Mouse (Mus musculus) regulatory T cell (primary cell): ENCODE data around the gene Gm21060.
"Not testable (repeated sequence)": the region's sequence is repeated elsewhere in the genome, so short reads cannot be mapped to it uniquely, and the experiment has no call there.

ENCODE experiments used
- in situ Hi-C: fragments of 300-600 bp; cut with MboI, MseI; formaldehyde crosslinking; loops from one replicate; pipeline ENCODE4 v1.15.1; 2025; ENCODE audit warnings: high pct_unique_total_duplicates

Gene Gm21060

GRCm38 (mm10) chr19:61296969-61297368 is at the start of gene Gm21060:
Gm21060 (minus strand) TSS chr19:61297069.
- in situ Hi-C loops, result no loop called here

DNA sequence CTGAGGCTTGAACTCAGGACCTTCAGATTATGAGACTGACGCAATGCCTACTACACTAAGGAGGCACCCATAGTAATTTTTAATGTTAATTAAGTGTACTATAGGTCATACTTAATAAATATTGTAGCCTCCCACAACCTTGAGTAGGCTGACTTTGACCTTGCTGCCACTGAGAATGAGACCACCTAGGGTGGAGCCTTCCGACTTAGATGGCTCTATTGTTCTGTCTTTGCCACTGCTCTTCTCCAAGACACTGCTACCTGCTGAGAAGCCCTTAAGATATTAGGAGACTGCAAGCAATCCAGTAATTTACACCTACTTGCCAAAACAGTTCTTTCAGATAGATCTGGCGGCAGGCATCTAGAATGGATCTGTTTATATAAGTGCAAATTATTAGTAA is 24.0 kb upstream of the Gm21060 start:
- in situ Hi-C loops, result not testable (repeated sequence)

- in situ Hi-C loops, result loop anchor here (5.0 kb wide), 1 partner anchor 36 kb away; no protein-coding TSS in a partner anchor
These were observed 16.3 kb upstream of the Gm21060 start for GRCm38 (mm10) chr19:61313185-61313584.

- in situ Hi-C loops, result loop anchor here (5.0 kb wide), 1 partner anchor 35 kb away; no protein-coding TSS in a partner anchor
These were observed 15.5 kb upstream of the Gm21060 start for GRCm38 (mm10) chr19:61312400-61312799.

GRCm38 (mm10) chr19:61308083-61308482 is 11.2 kb upstream of the Gm21060 start:
- in situ Hi-C loops, result not testable (repeated sequence)

GRCm38 (mm10) chr19:61285033-61285432 is 11.8 kb downstream of the Gm21060 start:
- in situ Hi-C loops, result not testable (repeated sequence)

DNA sequence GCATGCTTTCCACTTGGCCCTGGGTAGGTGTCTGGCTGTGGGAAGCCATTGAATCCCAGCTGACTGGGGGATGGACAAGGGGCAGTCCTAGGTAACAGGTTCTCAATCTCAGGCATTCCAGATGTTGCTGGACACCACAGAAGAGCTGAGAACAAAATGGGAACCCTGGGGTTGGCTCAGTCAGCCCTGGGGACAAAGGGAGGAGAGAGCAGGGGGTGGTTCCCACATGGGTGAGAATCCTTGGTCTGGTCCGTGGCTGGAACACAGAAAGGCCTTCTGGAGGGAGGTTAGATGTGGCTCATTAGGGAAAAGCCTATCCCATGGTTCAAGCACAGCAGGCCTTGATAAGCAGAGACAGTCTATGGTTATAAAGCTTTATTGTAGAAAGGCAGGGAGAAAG is 13.3 kb downstream of the Gm21060 start:
- in situ Hi-C loops, result no loop called here

DNA sequence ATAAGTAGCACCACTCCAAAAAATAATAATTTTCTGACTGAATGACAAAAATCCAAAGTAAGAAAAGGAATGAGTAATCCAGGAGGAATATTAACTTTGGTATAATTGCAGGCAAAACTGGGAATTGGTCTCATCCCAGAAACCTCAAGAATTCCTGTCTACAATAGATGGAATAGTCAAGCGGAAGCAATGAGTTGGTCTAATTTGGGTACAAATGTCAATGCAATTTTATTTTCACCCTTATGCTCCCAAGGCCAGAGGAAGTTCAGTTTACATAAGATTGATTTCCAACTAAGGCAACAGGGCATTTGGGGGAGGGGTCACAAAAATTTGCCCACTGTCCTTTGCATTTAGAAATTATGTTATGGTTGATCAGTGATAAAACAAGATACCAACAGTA is 21.4 kb downstream of the Gm21060 start:
- in situ Hi-C loops, result loop anchor here (5.0 kb wide), 1 partner anchor 37 kb away; no protein-coding TSS in a partner anchor

DNA sequence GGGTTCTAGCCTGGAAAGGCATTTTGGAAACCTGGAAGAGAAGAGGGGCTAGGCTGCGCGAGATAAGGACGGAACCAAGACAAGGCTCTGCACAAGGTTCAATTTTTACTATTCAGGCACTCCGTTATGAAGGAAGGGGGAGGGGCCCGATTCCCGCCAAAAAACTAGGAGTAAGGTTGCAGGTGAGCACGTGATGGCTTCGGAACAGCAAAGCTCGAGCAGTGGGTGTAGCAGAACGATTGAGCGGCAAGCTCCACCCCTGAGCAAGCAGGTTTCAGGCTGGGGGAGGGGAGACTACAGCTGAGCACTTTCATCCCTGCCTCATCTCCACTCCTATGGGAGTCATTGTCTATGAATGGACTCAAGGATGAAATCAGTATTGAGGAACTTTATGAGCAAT is 27.7 kb downstream of the Gm21060 start:
- in situ Hi-C loops, result not testable (repeated sequence)

DNA sequence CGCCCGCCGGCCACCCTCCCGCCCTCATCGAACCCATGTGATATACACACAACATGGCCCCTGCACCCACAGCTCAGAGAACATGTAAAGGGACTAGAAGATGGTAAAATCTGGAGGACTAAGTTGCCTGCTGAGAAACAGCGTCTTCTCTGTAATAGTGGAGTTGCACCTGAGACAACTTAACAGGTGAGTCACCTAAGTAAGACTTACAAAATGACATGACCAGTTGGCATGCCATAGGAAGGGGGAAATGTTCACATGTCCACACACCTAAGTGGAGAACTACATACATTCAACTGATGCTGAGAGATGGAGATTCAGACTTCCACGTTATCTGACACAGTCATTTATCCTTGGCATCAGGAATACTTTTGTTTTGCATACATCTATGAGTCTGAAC is 29.7 kb downstream of the Gm21060 start:
- in situ Hi-C loops, result no loop called here

- in situ Hi-C loops, result no loop called here
These were observed 30.2 kb downstream of the Gm21060 start for GRCm38 (mm10) chr19:61266651-61267050.

DNA sequence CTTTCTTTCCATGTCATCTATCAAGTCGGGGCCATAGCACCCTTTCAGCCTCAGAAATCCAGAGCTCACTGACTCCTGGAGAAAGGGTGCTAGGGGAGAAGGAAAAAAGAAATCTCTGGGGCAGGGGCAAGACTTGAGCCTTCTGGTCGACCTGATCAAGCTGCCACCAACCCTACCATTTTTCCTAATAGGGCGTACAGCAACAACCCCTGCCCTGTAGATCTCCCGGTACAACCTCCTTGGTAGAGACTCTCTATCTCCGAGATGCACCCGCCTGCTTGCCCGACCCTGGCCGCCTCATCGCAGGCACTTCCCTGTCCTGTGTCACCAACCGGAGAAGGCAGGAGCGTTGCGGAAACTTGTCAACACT is 30.6 kb downstream of the Gm21060 start:
- in situ Hi-C loops, result no loop called here

GRCm38 (mm10) chr19:61265349-61266245 is 31.3 kb downstream of the Gm21060 start:
- in situ Hi-C loops, result no loop called here

- in situ Hi-C loops, result loop anchor here (5.0 kb wide), 1 partner anchor 43 kb away; no protein-coding TSS in a partner anchor
These were observed 31.9 kb downstream of the Gm21060 start for GRCm38 (mm10) chr19:61264933-61265332.

- in situ Hi-C loops, result loop anchor here (5.0 kb wide), 1 partner anchor 42 kb away; no protein-coding TSS in a partner anchor
These were observed 32.6 kb downstream of the Gm21060 start for GRCm38 (mm10) chr19:61264227-61264626.

DNA sequence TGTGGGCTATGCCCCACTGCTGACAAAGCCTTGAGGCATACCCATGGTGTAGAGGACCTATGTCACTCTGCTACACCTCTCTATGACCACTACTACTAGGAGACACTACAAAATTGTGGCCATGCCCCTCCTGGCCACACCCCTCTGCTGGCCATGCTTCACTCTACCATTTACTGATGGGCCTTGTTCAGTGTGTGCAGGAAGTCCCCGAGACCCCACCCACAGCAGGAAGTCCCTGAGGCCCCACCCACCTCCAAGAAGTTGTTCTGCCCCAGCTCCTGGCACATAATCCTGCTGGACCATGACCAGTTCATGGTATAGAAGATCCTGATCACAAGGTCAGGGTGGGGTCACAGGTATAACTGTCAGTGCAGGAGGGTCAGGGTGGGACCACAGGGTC is 35.6 kb downstream of the Gm21060 start:
- in situ Hi-C loops, result loop anchor here (5.0 kb wide), 1 partner anchor 39 kb away; no protein-coding TSS in a partner anchor

- in situ Hi-C loops, result no loop called here
These were observed 39.1 kb downstream of the Gm21060 start for GRCm38 (mm10) chr19:61257733-61258132.

- in situ Hi-C loops, result no loop called here
These were observed 40.5 kb downstream of the Gm21060 start for GRCm38 (mm10) chr19:61256166-61256887.

DNA sequence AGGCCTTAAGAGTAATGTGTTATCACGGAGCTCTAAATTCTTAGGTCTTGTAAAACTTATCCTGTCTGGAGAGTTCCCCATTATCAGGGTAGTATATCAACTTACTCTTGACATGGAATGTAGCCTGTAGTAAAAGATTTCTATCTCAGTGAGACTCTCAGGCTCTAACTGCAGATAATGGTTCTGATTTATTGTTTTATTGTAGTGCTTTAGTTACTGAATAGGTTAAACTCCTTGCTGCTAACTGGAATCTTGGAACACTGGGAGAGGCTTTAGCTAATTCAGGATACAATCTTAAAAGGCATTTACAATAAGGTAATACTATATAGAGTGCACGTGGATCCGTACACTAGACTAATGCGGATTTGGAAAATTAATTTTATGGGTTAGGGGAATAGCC is 49.5 kb downstream of the Gm21060 start:
- in situ Hi-C loops, result not testable (repeated sequence)
